Mouse (Mus musculus) adrenal gland, postnatal 4 days (tissue): ENCODE measurements around the gene Sugp2. TPM values are rescaled to one million over a fixed set of nuclear protein-coding genes. Genes with fewer than 3 reads are reported as not detected.

Source experiments
- total RNA-seq, 2 experiments: library from RNA; stranded (reverse); gene quantifications; 2 replicates each; pipeline ENCODE4 v1.2.3; 2021

Sugp2 gene
- total RNA-seq, 2 experiments from 2014 or later, result 54.9 to 62.1 TPM

Other genes with a start within 250 kb of the Sugp2 start
- 100 to 1,000 TPM in 1 of 2 experiments, 10 to 100 TPM in 1; 91.5 to 106 TPM for gene Gatad2a, start 237.8 kb upstream of the Sugp2 start, total RNA-seq
- 10 to 100 TPM; 76.6 to 80.2 TPM for gene Mau2, start 191.5 kb upstream of the Sugp2 start, total RNA-seq
- gene Sugp1, start 191.4 kb upstream of the Sugp2 start, total RNA-seq, result 10 to 100 TPM; 41.1 to 45.2 TPM
- gene Tm6sf2, start 161.3 kb upstream of the Sugp2 start, total RNA-seq, result 1 to 10 TPM in 1 of 2 experiments, under 1 TPM in 1; 0.53 to 4.8 TPM
- under 1 TPM; 0.11 to 0.14 TPM for gene Hapln4, start 150.8 kb upstream of the Sugp2 start, total RNA-seq
- gene Ncan, start 113.4 kb upstream of the Sugp2 start, total RNA-seq, result 1 to 10 TPM; 2.4 to 3.6 TPM
- gene Nr2c2ap, start 102.9 kb upstream of the Sugp2 start, total RNA-seq, result 10 to 100 TPM; 23.6 to 26.0 TPM
- 10 to 100 TPM; 15.9 to 18.9 TPM for gene Rfxank, start 95.1 kb upstream of the Sugp2 start, total RNA-seq
- 10 to 100 TPM; 55.5 to 56.4 TPM for gene Borcs8, start 94.7 kb upstream of the Sugp2 start, total RNA-seq
- 1 to 10 TPM; 1.5 to 1.6 TPM for gene Mef2b, start 94.5 kb upstream of the Sugp2 start, total RNA-seq
- gene Tmem161a, start 61.9 kb upstream of the Sugp2 start, total RNA-seq, result 10 to 100 TPM; 63.4 to 66.8 TPM
- 10 to 100 TPM; 27.8 to 39.2 TPM for gene Slc25a42, start 21.9 kb upstream of the Sugp2 start, total RNA-seq
- gene Armc6, start 240 bp downstream of the Sugp2 start, total RNA-seq, result 10 to 100 TPM; 10.1 to 15.1 TPM
- 10 to 100 TPM; 44.8 to 50.6 TPM for gene Homer3, start 48.6 kb downstream of the Sugp2 start, total RNA-seq
- 10 to 100 TPM; 83.3 to 86.8 TPM for gene Ddx49, start 68.3 kb downstream of the Sugp2 start, total RNA-seq
- 100 to 1,000 TPM; 188 to 192 TPM for gene Cope, start 68.3 kb downstream of the Sugp2 start, total RNA-seq
- 1 to 10 TPM; 6.8 to 7.2 TPM for gene Cers1, start 81.5 kb downstream of the Sugp2 start, total RNA-seq
- 1 to 10 TPM in 1 of 2 experiments, under 1 TPM in 1; 0.34 to 1.3 TPM for gene Gdf1, start 95.6 kb downstream of the Sugp2 start, total RNA-seq
- 10 to 100 TPM; 52.5 to 56.1 TPM for gene Upf1, start 119.1 kb downstream of the Sugp2 start, total RNA-seq
- 1 to 10 TPM in 1 of 2 experiments, under 1 TPM in 1; 0.28 to 1.0 TPM for gene Comp, start 139.3 kb downstream of the Sugp2 start, total RNA-seq
- gene Crtc1, start 205.4 kb downstream of the Sugp2 start, total RNA-seq, result 10 to 100 TPM; 33.2 to 34.5 TPM
- gene Klhl26, start 242.7 kb downstream of the Sugp2 start, total RNA-seq, result 10 to 100 TPM; 18.7 to 20.4 TPM